Mouse (Mus musculus) gastrocnemius, postnatal 25 days (tissue): ENCODE measurements around the gene Gm43951. TPM values are rescaled to one million over a fixed set of nuclear protein-coding genes. Genes with fewer than 3 reads are reported as not detected.
"Not testable (repeated sequence)": the region's sequence is repeated elsewhere in the genome, so short reads cannot be mapped to it uniquely, and the experiment has no call there.

Source experiments
- DNase-seq: peaks from one replicate; pipeline ENCODE4 v3.0.0; 2022
- total RNA-seq, 2 experiments: library from RNA; stranded (reverse); gene quantifications; 1 replicate in 1 of 2; 2 replicates in 1 of 2; pipeline ENCODE4 v1.2.3; 2021

Gene Gm43951
- total RNA-seq, 2 experiments from 2014 or later = 0.08 to 0.10 TPM

DNA sequence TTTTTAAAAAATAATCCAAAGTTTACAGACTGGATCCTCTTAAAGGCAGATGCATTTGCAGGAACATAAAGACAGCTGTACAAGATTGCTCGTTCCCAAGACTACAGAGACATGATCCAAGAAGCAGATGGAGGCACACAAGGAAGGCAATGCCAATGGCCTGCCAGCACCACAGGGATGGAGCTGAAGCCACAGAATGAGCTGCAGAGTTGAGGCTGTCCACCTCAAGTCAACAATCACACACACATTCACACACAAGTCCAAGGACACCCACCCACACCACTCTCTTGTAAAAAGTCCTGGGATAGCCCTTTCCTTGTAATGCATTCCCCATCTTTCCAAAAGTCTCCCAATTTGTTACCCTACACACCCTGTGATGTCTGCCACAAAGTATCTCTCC is 3.2 kb downstream of the Gm43951 start:
- no peak for DNase-seq

DNA sequence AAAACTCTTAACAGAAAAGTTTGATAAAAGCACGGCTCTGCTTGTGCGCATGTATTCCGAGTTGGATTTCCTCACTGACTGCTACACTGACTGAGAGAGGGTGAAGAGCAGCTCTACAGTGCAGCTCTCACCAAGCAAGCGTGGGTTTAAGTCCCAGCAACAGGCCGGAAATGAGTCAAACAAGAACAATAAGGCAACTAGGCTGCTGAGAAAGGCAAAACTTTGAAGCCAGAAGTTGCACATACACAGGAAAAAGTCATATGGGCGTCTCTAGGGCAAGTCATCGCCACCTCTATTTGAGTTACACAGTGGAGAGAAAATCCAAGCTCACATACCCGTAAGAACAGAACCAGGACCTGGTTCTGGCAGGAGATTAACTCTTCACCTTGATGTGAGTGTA is 10.1 kb downstream of the Gm43951 start:
- DNase-seq = no peak

DNA sequence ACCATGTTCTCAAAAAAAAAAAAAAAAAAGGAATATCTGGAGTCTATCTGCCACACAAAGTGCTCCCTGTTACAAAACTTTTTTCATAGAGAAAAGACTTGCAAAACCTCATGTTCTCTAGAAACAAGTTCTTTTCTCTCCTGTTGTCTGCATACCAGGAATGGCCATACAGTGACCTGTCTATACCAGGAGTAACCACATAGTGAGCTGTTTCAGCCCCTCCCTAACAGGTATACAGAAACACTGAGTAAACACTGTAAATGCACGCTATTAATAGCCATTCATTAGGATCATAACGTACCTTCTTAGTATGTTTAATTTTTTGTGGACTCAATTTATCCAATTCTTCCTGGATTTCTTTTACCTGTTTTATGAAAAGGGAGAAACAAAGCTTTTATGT is 12.4 kb downstream of the Gm43951 start:
- DNase-seq = no peak

DNA sequence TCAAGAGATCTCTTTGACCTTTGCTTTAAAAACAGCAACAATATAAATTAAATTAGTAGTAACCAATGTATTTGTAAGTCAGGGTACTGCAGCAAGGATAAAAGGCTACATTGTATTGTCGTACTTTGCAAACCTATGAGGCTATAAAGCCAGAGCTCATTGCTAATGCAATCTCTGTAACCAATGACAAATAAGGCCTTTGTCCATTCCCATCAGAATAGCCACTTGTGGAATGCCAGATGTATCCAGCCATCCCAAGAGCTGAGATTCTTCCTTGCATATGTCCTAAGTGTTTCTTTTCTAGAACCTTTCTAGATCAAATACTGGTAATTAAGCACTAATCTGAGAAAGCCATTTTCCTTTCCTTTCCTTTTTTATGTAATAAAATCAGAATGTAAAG is 15.8 kb downstream of the Gm43951 start:
- no peak for DNase-seq

DNA sequence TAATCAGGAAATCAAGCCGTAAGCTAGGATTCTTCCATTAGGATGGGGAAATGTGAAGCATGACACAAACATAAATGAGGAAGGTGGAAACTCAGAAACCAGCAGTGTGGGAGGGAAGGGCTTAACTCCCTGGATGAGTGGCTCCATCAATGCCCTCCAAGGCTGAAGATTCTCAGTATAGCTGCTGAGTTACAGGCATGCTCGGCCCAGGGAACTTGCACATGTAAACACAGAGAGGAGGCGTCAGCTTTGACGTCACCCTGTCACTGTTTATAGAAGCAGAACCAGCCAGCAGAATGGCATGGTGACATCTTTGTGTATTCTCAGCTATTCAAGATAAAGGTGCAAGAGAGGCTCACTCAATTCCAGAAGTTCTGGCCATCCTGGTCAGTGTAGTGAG is 22.4 kb downstream of the Gm43951 start:
- DNase-seq = no peak

DNA sequence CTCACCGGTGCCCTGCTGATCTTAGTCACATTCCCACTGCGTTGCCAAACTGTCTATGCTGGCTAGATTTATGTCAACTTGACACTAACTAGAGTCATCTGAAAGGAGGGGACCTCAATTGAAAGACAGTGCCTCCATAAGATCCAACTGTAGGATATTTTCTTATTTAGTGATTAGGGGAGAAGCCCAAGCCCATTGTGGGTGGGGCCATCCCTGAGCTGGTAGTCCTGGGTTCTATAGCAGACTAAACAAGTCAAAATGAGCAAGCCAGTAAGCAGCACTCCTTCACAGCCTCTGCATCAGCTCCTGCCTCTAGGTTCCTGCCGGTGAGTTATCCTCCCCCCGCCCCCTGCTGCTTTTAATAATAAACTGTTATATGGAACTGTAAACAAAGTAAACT is 25.5 kb downstream of the Gm43951 start:
- no peak for DNase-seq

DNA sequence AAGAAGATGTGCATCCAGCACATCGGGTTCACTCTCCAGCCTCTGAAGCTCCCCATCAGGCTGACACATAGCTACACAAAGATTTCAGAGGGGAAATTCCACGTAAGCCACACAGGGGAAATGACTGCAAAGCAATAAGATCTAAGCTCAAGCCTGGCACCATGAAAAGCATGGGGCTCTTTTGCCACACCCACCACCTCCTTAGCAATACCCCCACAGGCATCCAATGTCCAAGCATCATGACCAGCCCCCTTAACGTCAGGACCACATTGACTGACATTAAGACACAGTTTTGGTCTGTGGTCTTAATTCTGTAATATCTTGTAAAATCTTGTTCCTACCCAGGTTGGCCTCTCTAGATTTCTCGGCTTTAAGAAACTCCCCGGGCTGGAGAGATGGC is 26.1 kb downstream of the Gm43951 start:
- DNase-seq = no peak

DNA sequence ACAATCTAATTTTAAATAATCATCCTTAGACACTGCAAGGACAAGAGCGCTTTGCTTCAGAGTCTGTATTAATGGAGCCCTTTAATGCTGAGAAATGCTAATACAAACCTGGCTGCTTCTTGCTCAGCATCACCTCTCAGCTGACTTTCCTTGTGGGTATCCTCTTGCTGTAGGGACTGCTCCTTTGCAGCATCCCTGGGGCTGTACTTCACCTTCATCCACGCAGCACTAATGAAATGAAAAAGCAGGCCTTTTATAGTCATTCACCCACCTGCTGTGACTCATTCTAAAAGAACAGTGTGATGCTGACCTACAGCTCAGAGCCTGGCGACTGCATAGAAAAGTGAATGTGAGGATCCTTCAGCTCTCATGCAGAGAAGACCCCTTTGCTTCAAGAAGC is 30.1 kb downstream of the Gm43951 start:
- DNase-seq = no peak

DNA sequence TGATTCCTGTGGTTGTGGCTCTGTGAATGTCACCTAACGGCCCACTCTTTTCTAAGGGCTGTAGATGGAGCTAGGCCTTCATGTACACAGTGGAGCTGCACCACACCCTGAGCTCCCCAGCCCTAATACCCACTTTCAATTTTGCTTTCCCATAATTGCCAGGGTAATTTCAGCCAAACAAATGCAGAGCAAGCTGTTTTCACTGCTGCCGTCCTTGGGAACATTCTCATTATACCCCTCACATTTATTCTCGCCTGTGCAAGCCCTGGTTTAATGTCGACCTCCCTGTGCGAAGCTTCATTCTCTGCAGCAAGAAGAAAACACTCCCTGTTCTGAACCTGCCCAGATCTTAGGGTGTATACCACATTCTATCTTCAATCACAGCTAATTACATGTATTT is 30.7 kb downstream of the Gm43951 start:
- no peak for DNase-seq

DNA sequence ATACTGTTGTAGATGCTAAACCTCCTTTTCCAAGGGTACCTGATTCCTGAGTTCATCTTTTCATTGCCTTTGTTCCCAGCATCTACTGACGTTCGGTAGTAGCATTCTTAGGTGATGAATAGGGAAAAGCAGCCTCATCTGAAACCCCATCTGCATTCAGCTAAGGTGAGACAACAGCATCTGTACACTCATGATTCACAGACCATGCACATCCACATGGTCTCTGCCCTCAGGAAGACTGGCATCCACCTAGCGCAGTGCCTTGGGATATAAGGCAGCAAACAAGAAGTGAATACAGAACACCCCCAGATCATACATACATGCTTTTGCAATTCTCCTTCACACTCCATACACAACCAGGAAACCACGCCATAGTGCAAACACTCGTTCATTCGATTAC is 31.9 kb downstream of the Gm43951 start:
- DNase-seq = no peak

DNA sequence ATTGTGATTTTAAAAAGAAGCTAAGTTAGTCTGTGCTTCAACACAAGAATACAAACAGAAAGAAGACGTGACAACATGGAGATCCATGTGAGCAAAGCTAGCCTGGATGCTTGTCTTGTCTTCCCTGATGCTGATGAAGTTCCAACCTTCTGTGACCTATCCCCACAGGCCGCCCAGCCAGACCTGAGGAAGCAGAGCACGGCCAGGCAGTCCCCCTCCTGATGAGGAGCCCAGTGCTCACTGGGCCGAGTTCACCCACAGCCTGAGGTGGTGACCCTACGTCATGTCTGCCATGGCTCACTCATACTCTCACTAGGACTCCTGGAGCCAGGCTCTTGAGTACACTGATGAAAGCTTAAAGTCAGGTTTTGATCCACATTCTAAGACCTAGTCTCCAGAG is 33.1 kb downstream of the Gm43951 start:
- DNase-seq = no peak

DNA sequence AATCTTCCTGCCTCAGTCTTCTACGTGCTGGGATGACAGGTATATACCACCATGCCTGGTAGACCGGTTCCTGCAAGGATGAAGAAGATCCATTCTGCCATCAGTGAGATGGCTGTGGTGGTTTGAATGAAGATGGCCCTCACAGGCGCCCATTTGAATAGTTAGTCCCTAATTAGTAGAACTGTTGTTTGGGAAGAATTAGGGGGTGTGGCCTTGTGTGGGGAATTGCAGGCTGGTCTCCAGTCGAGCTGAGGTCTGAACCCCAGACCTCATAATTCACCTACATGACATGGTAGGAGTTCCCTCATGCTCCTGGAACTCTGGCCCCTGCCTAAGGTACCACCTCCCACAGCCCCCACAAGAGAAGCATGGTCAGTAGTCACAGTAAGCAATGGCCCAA is 34.7 kb downstream of the Gm43951 start:
- not testable (repeated sequence) for DNase-seq

DNA sequence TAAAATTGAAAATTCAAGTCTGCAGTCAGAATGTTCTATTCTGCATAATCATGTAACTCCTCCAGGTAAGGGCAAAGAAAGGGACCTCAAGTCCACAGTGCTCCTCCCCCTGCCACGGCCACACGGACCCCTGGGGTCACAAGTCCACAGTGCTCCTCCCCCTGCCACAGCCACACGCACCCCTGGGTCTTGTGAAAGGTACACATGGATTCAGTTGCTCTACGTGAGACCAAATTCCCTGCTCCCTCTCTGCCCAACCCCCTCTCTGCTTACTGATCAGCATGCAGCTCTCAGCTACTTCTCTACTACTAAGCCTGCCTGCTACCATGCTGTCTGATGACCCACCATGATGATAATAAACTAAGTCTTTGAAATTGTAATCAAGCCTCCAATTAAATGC is 36.8 kb downstream of the Gm43951 start:
- DNase-seq = no peak

DNA sequence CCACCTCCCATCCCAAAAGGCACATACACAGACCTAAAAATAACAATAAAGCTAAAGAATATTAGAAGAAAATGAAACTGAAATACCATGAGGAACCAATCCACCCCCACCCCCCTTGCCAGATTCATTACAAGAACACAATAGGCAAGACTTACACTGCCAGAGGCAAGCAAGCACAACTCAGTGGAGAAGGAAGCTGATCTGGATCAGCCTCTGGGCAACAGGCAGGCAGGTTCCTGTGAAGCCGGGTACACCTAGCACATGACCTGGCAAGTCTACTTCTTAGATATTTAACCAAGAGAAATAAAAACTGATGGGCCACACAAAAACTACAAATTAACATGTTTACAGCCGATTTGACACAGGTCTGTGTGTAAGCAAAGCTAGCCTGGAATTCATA is 43.4 kb downstream of the Gm43951 start:
- no peak for DNase-seq

DNA sequence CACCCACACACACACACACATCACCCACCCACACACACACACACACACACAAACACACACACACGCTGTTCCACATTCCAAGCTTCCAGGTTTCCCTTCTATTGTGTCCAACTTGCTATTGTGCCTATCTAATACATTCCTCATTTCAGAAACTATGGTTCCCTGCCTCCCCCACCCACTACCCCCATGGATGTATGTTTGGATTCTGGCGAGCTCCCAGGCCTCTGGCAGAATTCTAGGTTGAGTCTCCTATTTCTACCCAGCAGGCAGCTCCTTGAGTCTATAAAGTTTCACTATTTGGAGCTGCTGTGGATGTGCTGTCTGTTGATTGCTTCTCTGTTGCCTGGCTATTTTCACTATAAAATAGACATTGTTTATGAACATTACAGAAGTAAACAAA is 50.0 kb downstream of the Gm43951 start:
- no peak for DNase-seq

DNA sequence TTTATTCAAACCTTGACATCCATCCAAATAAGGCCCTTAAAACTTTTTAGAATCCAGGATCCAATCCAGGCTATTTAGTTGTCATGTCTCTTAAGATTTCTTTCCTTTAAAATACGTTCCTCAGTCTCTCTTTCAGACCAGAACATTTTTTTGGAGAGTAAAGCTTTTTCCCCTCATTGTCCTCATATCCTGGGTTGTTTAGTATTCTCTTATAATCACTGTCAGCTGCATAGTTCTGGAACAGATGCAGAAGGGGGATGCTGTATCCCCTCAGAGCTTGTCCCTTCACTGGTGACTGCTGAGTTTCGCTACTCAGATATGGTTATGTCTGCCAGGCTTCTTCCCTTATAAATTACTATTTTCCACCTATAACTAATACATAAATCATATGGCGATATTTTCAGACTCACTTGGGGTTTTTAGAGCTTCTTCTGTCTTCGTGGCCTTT is 50.6 kb downstream of the Gm43951 start:
- no peak for DNase-seq

DNA sequence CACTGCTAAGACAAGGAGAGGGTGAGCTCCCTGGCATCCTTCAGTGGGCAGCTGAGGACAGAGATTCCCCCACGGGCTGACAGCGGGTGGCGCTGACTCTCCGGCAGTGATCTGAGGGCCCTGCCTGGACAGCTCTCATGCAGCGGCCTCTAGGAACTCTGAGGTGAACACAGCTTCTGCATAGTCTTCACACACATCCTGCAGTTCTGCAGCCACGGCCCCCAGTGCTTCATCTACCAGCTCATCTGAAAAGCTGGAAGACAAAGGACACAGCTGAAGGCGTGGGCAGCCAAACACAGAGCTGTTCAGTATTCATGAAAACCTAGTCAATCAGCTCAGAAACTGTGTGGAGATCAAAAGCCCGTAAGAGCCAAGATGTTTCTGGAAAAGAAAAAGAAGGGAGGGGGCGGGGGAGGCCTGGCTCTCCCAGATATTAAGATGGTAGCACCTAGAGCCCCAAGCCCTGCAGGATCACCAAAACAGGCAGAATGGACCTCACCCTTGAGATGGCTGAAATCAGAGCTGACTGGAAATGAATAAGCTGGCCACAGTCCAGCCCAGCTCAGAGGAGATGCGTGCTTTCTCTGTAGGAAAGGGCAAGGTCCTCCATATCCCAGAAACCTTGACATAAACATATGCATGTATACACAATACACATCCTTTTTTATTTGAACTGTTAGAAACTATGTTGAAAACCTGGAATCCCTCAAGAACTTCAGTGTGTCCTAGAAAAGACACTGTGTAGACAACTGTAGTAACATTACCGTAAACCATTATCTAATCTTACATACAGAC is 51.3 kb downstream of the Gm43951 start:
- DNase-seq = no peak

Other genes with a start within 250 kb of the Gm43951 start
- not detected for gene Aipl1, start 169.3 kb downstream of the Gm43951 start, total RNA-seq
- under 1 TPM; 0.64 to 0.70 TPM for gene Pimreg, start 164.8 kb downstream of the Gm43951 start, total RNA-seq
- gene Pitpnm3, start 71.1 kb downstream of the Gm43951 start, total RNA-seq = 1 to 10 TPM; 1.8 to 2.6 TPM
- gene 4933427D14Rik, start 619 bp upstream of the Gm43951 start, total RNA-seq = 1 to 10 TPM; 1.9 to 3.0 TPM
- gene Txndc17, start 707 bp upstream of the Gm43951 start, total RNA-seq = 10 to 100 TPM; 27.9 to 28.1 TPM
- gene Med31, start 8.8 kb upstream of the Gm43951 start, total RNA-seq = 1 to 10 TPM; 5.8 to 7.4 TPM
- gene Slc13a5, start 60.4 kb upstream of the Gm43951 start, total RNA-seq = under 1 TPM in 1 of 2 experiments, not detected in 1; 0.19 TPM
- gene Xaf1, start 94.8 kb upstream of the Gm43951 start, total RNA-seq = 1 to 10 TPM; 4.6 TPM
- not detected for gene Fbxo39, start 107.6 kb upstream of the Gm43951 start, total RNA-seq
- gene Tekt1, start 155.6 kb upstream of the Gm43951 start, total RNA-seq = under 1 TPM; 0.64 to 0.70 TPM
- 100 to 1,000 TPM; 219 to 223 TPM for gene Smtnl2, start 204.9 kb upstream of the Gm43951 start, total RNA-seq
- gene Ggt6, start 228.7 kb upstream of the Gm43951 start, total RNA-seq = under 1 TPM; 0.38 TPM
- 10 to 100 TPM; 52.1 to 56.5 TPM for gene Mybbp1a, start 234.5 kb upstream of the Gm43951 start, total RNA-seq